Mouse (Mus musculus): ENCODE measurements around the gene Fancf.

DNA sequence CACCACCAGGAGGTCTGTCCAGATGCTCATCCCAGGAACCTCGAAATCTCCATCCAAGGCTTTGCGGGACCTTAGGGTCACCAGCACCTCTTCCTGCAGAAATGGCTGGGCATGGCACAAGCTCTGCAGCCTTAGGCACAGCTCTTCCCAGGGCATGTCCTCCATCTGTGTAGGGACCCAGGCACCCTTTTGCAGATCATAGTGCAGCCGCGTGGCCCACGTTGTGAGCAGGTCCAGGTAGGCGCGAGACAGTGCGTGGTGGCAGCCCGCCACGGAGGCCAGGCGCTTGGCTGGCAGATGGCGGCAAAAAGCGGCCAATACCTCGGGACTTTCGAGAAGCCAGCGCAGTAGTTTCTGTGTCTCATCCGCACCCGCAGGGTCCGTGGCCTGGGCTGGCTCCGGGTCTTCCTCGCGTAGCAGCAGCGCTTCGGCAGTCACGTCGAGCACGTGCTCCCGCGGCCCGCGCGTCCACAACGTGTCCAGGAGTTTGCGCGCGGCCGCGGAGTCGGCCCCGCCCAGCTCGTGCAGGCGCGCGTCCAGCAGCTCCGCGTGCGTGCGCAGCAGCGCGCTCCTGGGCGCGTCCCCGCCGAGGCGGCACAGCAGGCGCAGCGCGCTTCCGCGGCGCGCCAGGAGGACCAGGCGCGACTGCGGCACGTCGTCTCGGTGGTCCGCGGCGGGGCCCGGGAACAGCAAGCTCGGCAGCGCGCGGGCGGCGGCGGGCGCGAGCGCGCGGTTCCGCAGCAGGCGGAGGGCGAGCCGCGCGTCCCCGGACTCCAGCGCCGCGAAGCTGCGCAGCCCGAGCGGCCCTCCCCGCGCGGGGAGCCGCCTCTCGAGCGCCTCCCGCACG, 594 bp downstream of the Fancf start, which contains the start of gene Gas2:
- no peak for TF ChIP-seq CTCF (IDR thresholded peaks at IDR 0.05; ENCODE audit: low read depth)
- no peak for TF ChIP-seq EP300 (optimal IDR thresholded peaks at IDR 0.05)
